Mouse (Mus musculus) T-cell, adult 2 months (primary cell): ENCODE data around the gene Gm44965.
A peak's percentile ranks its signal among the peaks of the same experiment; 100 is the strongest.

Experiments
- DNase-seq: peaks from one replicate; pipeline ENCODE4 v3.0.0; 2022; ENCODE audit warnings: low spot score

Gm44965 gene

DNA sequence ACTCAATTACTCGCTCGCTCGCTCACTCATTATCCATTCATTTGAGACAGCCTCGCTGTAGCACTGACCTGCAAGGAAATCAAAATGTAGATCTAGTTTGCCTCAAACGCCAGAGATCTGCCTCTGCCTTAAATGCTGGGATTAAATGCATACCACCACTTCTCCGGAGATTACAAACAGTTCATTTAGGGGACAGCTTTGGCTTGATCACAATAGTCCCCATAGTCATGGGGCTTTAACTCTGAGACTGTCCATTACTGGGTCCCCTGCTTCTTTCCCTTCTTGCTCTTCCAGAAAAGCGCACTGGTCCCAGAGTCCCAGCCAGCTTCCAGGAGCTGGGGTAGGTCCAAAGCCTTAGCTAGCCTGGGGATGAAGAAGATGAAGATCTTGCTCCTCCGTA, 32.7 kb downstream of the Gm44965 start, which contains the start of gene AI854703:
Gene AI854703 (plus strand): TSS at position 301 of the 400 bp plus-strand sequence.
- no peak for DNase-seq

DNA sequence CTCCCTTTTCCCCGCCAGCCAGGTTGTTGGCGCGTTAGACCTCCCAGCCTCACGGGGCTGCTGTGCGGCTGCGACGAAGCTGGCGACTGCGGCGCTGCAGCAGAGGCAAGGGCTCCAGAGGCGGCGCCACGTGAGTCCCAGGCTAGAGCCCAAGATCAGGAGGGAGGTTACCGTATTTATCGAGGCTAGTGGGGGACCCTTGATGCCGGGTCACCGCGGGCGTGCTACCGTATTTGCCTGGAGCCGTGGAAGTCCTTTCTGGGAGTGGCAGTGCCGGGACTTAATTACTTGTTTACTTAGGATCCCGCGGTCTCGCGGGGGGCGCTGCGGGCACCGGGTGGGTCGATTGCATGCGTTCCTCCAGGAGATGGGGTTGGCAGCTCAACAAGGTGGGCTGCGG, 33.2 kb downstream of the Gm44965 start:
- peak; percentile 49 for DNase-seq

DNA sequence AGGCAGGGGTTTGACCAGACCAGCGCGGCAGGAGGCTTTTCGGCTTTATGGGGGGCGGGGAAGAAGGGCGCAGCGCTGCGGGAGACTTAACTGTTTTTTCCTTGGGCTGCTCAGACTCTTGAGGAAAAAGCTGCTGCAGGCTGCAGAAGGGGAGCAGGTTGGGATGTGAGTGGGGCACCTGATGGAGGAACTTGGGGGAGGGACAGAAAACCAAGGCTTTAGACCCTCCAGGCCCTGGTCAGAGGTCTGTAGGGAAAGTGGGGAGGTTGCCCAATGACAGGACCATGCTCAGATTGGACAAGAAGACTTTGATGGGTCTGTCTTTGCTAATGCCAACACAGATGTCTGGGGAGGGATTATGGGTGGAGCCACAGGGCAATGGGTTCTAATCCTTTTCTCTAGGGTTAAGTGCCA, 33.8 kb downstream of the Gm44965 start:
- DNase-seq, result no peak

DNA sequence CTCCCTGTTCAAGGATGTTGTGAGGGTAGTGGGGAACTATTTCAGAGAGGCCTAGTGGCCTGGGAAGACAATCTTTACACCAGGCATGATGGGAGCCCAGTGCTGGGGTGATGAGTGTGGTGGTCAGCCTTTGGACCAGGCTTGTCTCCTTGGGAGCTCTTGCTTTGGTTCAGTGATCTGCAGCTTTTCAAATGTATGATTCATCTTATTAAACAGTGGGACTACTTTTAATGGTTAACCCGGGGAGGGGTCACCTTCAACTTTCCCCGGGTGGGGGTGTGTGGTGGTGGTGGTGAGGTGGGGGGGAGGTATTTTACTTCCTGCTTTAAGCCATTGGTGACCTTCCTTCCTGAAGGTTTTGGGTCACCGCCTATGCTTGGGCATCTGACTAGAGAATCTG, 34.6 kb downstream of the Gm44965 start:
- DNase-seq, result no peak

DNA sequence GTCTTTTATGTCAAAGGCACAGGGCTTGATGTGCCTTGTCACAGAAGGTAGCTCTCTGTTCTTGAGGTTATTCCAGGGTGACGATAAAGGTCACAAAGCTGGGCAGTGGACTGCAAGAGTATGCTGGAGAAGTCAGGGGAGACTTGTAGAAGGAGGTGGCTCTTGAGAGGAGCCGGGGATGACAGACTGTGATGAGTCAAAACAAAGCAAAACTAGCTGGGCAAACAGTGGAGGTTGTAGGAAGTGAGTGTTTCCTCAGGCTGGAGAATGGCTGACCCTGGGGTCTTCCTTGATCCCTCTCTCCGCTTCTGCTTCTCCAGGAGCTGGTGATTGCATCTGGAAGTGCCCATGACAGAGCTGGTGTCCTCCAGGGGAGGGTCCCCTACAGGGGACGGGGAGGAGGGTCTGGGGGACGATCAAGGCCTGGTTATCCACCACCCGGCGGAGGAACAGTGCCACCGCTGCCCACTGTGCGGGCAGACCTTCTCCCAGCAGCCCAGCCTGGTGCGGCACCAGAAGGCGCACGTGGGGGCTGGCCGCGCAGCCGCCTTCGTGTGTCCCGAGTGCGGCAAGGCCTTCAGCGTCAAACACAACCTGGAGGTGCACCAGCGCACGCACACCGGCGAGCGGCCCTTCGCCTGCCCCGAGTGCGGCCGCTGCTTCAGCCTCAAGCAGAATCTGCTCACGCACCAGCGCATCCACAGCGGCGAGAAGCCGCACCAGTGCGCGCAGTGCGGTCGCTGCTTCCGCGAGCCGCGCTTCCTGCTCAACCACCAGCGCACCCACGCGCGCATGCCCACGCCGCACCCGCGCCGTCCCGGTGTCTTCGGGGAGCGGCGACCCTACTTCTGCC, 35.3 kb downstream of the Gm44965 start:
- DNase-seq, result peak; percentile 58

DNA sequence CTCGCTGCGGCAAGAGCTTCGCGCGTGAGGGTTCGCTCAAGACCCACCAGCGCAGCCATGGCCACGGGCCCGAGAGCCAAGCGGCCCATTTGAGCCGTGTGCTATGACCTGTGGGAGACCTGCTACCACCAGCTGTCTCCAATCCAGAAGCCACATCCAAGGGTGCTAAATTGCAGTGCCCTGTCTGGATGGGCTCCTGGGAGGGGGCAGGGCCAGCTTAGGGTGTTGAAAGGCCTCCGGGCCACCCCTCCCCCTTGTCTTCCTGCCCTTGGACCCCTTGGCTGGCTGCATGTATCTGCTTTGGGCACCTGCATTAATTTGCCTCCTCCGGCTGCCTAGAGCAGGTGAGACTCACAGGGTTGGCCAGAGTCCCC, 35.9 kb downstream of the Gm44965 start:
- no peak for DNase-seq

DNA sequence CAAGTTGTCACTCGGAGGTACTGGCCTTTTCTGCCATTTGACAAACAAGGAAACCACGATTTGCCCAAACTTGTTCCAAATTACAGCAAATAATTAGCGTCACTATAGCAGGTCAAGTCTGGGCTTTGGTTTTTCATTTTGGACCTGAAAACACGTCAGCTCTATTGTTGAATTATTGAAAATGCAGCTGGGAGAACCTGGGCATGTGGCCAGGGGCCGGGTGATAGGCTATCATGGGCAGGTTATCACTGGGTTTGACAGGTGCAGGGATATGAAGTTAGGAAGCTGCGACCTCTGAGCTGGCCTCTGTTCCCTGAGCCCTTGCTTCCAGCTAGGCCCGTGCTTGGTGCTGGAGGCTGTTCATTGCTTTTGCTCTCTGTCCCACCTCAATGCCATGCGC, 37.1 kb downstream of the Gm44965 start:
- no peak for DNase-seq

DNA sequence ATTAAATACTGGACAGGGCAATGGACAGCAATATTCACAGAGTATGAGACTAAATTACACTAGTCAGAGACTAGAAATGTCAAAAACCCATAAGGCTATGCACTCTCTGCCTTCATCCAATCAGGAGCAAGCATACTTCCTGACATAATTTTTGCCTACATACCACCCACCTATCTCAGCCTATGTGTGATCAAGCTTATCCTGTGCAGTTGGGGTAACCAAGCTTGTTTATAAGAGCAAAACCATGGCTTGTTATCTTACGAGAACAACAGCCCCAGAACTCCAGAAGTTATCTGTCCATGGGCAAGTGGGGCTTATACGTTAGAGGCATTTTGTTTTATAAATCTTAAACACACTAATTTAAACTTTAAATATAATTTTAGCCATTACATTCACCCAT, 41.4 kb downstream of the Gm44965 start:
- DNase-seq, result no peak

DNA sequence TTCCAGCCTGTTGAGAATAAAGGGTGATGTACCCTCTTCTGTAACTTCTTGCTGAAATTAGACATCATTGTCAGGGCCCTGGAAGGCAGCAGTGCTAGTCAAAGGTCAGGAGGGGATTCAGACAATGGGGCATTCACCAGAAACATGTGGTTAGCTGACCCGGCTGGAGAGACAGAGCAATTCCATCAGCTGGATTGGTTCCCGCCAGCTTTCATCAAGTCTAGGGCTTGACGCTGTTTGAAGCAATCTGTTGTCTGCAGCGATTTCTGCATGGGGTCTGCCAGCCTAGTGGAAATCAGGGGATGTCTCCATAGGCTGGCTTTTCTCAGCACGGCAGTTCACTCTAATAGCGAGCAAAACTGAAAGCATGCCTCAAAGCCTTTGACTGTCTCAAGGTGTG, 42.8 kb downstream of the Gm44965 start:
- no peak for DNase-seq

DNA sequence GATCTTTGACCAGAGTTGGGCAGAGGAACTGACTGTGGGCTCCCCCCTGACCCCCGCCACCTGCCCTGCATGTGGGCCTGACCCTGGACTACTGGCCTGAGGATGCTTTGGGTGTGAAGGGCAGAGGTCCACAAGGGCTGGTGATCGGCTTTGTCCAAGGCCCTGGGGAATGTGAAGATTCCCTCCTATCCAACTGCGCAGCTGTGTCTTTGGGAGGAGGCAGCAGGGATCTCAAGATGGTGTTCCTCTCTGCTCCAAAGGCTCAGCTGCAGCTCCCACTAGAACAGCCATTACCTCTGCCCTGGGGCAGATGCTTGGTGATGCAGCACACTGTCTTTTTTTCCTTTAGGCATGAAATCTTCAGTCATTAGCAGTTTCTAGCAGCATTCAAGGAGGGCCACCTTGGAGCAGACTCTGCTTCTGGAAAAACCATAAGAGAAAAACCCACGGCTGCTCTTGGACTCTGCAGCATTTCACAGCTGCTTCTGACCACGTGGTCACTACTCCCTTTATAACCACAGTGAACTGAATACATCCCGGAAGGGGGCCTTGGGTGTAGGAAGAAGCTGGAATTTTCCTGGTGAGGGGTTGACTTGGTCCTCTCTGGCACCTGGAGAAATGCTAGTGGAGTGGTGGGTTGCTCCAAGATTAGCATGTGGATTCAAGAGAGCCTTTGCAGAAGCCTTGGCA, 44.2 kb downstream of the Gm44965 start:
- DNase-seq, result no peak

DNA sequence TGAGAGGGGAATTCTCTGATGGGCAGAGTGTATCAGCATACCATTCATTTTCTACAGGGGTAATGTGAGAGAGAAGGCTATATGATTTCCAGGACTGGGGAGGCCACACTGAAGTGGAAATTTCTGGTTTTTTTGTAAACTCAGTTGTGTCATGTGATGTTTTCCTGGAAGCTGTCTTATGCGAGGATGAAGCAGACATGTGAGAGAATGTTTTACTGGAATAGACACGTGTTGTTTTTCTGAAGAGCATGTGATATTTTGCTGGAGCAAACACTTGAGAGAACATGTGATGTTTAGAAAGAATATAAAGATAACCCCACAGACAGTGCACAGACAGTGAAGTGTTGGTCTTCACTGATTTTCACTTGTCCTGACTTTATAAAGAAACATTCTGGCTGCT, 44.8 kb downstream of the Gm44965 start:
- no peak for DNase-seq

DNA sequence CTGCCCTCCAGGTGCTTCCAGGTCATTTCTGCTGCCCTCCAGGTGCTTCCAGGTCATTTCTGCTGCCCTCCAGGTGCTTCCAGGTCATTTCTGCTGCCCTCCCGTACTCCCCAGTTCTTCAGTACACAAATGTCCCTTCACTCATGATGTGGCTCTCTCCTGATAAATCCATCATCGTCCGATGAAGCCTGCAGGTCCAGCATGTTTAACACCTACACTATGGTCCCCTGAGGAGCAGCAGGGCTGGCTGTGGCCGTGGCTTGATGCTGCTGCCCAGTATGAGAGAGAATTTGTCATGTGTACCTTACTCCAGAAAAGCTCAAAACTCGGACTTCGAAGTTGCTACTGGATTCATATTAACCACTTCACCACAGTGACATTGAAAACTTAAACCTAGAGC, 47.6 kb downstream of the Gm44965 start:
- DNase-seq, result no peak

DNA sequence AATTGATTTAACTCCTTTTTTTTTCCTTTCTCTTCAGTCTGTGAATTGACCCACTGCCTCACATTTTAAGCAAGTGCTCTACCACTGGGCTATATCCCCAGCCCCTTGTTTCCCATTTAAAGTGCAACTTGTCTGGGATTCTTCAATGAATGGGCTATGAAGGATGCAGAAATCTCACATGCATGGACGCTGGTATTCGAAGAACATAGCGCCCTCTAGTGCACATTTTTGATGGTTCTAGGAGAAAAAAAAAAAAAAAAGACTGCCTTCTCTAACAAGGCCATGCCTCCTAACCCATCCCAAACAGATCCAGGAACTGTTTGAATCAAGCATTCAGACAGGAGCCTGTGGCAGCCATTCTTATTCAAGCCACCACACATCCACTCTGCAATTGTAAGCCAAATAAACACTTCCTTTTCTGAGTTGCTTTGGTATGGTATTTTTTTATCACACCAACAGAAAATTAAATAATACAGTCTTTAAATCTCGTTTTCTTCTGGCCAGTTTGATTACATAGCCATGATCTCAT, 49.1 kb downstream of the Gm44965 start:
- no peak for DNase-seq

DNA sequence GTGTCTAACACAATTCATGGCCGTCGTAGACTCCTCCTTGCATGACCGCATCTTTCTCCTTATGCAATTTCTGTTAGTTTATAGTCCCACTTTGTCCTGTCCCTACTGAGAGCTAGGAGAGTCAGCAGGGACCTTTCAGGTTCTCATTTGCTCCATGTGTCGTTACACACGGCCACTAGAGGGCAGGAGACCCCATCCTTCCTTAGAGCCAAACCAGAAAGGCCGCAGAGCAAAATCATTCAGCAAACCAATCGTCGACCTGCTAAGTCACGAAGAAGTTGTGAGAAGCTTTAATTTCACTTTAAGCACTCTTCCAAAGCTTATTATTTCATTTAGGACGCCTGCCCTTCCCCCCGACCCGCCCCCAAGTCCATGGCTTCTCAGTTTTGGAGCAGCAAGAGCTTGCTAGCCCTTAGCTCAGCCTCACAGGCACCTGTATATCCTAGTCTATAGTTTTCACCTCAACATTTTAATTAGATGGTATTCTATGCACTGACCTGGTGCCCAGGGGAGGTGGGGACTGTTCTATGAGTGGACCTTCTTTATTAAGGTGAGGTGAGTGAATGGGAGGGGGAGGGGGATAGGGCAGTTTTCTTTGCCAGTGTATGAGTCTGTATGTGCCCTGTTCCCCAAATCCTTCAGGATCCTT, 52.0 kb downstream of the Gm44965 start:
- DNase-seq, result peak; percentile 78

DNA sequence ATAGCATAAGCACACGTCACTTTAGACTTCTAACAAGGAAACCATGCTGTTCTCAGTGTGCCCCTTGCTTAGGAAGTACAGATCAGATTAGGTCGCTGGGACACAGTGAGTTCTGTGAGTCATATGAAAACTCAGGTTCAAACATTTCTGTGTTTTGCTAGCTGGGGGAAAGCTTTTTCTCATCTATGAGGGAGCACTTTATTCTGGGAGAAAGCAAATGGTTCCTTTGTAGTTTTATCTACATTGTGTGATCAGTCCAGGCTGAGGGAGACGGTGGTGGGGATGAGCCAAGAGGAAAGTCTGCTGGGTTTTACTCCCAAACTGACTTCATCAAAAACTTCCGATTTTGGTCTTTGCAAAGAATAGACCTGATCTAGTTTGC, 52.6 kb downstream of the Gm44965 start:
- no peak for DNase-seq

DNA sequence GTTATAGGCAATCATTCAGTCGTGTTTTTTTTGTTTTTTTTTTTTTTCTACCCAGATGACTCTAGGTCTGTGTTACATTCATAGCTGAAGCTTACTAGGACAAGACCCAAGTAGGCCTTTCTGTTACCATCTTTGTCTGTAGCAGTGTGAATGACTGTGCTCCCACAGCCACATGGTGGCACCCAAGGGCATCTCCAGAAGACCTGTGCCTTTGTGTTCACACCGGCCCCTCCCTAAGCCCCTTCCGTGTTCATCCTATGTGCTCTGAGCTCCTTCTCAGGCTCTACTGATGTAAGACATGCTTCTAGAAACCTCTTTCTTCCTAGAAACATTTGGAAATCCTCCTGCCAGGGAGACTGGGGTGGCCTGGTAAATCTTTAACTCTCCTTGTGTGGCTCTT, 53.3 kb downstream of the Gm44965 start, which contains the start of gene Gimap8:
Gene Gimap8 (plus strand): TSS at position 240 of the 400 bp plus-strand sequence.
- DNase-seq, result peak; percentile 92

DNA sequence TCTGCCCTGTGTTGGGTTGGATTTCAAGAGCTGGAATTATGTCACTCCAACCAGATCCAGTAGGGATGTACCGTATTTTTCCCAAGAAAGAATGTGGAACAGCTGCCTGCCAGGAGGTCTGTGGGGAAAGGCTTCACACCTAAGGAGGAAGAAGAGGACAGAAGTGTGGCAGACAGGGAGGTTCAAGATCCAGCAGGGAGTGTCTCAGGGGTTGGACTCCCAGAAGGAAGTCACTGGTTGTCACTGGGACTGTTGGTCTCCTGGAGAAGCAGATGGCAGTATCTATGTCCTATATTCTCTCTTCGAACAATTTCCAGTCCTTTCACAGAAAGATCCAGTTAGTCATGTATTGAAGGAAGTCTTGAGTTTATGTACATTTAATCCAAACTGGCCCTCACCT, 53.9 kb downstream of the Gm44965 start:
- no peak for DNase-seq

DNA sequence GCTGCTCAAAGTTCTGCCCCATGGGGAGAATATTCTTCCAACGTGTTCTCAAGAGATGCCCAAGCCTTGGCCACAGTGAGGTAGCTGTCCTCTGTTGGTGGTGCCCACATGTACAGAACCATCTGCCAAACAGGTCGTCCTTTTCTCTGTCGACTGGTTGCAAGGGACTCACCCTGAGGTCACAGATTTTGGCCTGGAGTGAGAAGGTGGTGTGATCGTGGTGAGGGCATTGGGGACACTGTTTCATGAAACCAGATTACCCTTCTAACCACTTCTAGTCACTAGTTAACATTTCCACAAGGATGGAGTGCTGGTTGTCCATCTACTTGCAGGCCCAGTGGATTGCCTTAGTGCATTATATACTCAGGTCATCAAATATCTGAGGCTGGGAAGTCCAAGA, 55.0 kb downstream of the Gm44965 start:
- DNase-seq, result no peak

DNA sequence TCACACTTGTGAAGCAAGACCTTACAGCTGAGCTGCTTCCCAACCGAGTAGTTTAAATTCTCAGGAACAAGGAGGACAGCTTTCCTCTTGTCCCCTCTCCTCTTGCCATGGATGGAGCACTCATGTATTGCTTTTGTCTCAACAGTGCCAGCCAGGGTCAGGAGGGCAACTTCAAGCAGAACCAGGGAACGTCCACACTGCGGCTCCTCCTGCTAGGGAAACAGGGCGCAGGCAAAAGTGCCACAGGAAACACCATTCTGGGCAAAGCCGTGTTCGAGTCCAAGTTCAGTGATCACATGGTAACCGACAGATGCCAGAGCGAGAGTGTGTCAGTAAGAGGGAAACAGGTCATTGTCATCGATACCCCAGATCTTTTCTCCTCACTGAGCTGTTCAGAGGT, 56.3 kb downstream of the Gm44965 start:
- DNase-seq, result no peak

DNA sequence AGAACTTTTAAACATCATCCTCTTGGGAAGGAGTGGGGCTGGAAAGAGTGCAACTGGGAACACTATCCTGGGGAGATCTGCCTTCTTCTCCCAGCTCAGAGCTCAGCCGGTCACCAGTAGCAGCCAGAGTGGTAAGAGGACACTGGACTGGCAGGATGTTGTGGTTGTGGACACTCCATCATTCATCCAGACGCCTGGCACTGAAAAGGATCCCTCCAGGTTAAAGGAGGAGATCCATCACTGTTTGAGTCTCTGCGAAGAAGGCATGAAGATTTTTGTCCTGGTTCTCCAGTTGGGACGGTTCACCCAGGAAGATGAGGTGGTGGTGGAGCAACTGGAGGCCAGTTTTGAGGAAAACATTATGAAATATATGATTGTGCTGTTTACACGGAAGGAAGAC, 65.0 kb downstream of the Gm44965 start:
- no peak for DNase-seq

DNA sequence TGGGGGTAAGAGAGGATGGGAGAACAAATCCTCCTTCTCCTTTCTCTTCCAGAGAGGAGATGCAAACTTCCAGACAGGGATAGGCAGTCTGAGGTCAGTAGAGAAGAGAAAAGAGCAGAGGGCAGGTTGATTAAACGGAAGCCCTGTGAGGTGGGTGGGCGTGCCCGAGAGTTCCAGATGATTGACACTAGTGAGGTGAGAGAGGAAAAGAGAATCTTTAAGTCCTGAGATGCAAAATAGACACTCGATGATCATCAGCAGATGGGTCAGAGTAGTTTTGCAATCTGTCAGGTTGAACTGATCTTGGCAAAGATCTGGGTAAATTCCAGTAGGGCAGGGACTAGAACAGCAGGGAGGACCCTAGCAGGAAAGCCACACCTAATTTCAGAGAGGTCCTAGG, 71.0 kb downstream of the Gm44965 start:
- no peak for DNase-seq

DNA sequence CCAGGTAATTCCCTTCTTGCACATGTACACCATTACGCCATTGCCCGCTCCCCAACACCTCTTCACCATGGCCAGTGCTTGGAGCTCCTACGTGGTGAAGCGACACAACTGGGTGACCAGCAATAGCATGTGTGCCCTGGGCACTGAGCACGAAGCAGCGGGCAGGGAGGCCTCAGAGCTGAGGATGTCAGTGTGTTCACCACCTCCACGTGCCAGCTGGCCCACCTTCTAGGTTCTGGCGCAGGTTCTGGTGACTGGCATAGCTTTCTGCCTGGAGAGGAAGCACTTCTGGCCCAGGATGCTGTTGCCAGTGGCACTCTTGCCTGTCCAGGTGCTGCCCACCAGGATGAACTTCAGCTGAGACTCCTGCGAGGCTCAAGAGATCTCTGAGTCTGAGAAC, 71.7 kb downstream of the Gm44965 start:
- no peak for DNase-seq

DNA sequence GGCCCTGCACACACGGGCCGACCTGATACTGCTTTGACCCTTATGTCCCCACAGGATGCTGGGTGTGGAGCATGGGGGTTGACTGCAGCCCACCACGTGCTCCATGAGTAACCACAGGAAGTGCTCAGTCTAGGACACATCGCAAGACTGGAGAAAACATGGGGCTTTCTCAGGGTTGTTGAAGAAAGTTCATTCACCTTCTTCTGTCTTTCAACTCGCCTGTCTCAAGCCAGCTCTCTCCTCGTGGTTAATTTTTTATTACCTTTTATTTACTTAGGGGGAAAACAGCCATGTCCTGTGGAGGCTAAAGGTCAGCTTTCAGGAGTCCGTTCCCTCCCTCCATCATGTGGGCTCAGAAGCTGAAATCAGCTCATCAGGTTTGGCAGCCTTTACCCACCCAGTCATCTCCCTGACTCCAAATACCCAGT, 72.4 kb downstream of the Gm44965 start:
- no peak for DNase-seq
